Comparison of ENCODE assay signal across 8 mouse cellular contexts in genomic region chr2:32509287-32509686, GRCm38 (mm10). TPM values are rescaled to one million over a fixed set of nuclear protein-coding genes. Genes with fewer than 3 reads are reported as not detected.
DNase-seq lines count a peak whose midpoint lies in the region; TF ChIP-seq lines count a peak whose summit lies in the region.
"Had no signal": no experiment of that assay in that cellular context is flagged by ENCODE, and none has a peak within 500 bp of the region (broad histone marks: within the 10 kb centered on the region; RNA-seq: fewer than 3 reads in every experiment).

No protein-coding gene starts in this region.

- no peaks in the 10 kb centered on the region for H3K36me3 ChIP-seq in kidney, adult 2 months (ENCODE audit: control insufficient read depth, insufficient read depth, low read length)
- no peaks in the 10 kb centered on the region for H3K36me3 ChIP-seq in macrophage (ENCODE audit: inconsistent target)
- H3K36me3 ChIP-seq: neural tube, embryonic 12.5 days had no signal

- H3K4me1 ChIP-seq in kidney, adult 2 months (ENCODE audit: control insufficient read depth, insufficient read depth, low read length) = no peaks in the 10 kb centered on the region

- peak; percentile 45 for DNase-seq in thymus, postnatal 0 days (ENCODE audit: low spot score)
- DNase-seq in thymus, postnatal 4 days = no peak
- DNase-seq in forelimb bud, embryonic 11.5 days (ENCODE audit: low read depth, low spot score) = peak; percentile 79
- DNase-seq in kidney, adult 2 months = peak; percentile 82
- DNase-seq in thymus, adult 18-20 months = no peak
- no peak for DNase-seq in urinary bladder, postnatal 10 days (ENCODE audit: low spot score)

- H3K27me3 ChIP-seq in kidney, adult 2 months (replicated peaks; ENCODE audit: control insufficient read depth, insufficient read depth, low read length) = no peaks in the 10 kb centered on the region
- H3K27me3 ChIP-seq: neural tube, embryonic 12.5 days had no signal

- no peaks in the 10 kb centered on the region for H3K79me2 ChIP-seq in macrophage (ENCODE audit: inconsistent target)

- H3K27ac ChIP-seq in kidney, adult 2 months (ENCODE audit: insufficient read depth, low read depth, low read length) = peak overlapping the region; percentile 63; the same call in 1 of the 2 replicates
- H3K27ac ChIP-seq in macrophage = peak overlapping the region; percentile 1; the same call in 1 of the 2 replicates
- H3K27ac ChIP-seq: neural tube, embryonic 12.5 days had no signal

- TF ChIP-seq CTCF in kidney, adult 2 months (conservative IDR thresholded peaks at IDR 0.05; ENCODE audit: insufficient read depth, insufficient read length, low read depth, low read length) = no peak

- no peak for TF ChIP-seq POLR2A in kidney, adult 2 months (IDR thresholded peaks at IDR 0.05; ENCODE audit: low read depth, low read length)

- no peak overlapping the region for H3K4me3 ChIP-seq in kidney, adult 2 months (ENCODE audit: insufficient read depth, low read depth, low read length)
- H3K4me3 ChIP-seq in macrophage (ENCODE audit: inconsistent target) = no peak overlapping the region
- H3K4me3 ChIP-seq: neural tube, embryonic 12.5 days had no signal

- WGBS in kidney, adult 2 months = 31% methylated on average over 4 of the region's 4 CpGs
- 5% methylated on average over 4 of the region's 4 CpGs for WGBS in macrophage (ENCODE audit: missing documents)

RNA-seq across cellular contexts. Expression of gene Fam102a, which starts 25.8 kb away (rescaled TPM):
- 8.4 and 8.9 TPM in 2 replicates for polyA plus RNA-seq in thymus, postnatal 0 days (2015; fragmentation: Nextera tagmentation; extraction: Ambion mirVana)
- 39.0 and 40.2 TPM in 2 replicates for polyA plus RNA-seq in kidney, adult 2 months (2012; rRNA removed)
- 1 to 10 TPM in 18 of 26 experiments, under 1 TPM in 8; 0.36 to 5.7 (median 1.9) TPM for total RNA-seq in macrophage (2018; cell fraction: chromatin; rRNA removed)
- 1 to 10 TPM; 2.6 to 5.8 (median 4.4) TPM for total RNA-seq in macrophage (2018; cell fraction: cytosol; rRNA removed)
- total RNA-seq in macrophage (2018; cell fraction: nucleus; rRNA removed) = 1 to 10 TPM; 1.4 to 8.5 (median 2.7) TPM
- polyA plus RNA-seq in macrophage (2018) = 3.5 to 9.1 TPM (median 3.9 TPM) in 3 replicates

RNA-seq across cellular contexts. Expression of gene Slc25a25, which starts 58.0 kb away (rescaled TPM):
- polyA plus RNA-seq in thymus, postnatal 0 days (2015; fragmentation: Nextera tagmentation; extraction: Ambion mirVana) = 16.3 and 18.9 TPM in 2 replicates
- 25.3 and 30.6 TPM in 2 replicates for polyA plus RNA-seq in kidney, adult 2 months (2012; rRNA removed)
- total RNA-seq in macrophage (2018; cell fraction: chromatin; rRNA removed) = 100 to 1,000 TPM in 2 of 26 experiments, 10 to 100 TPM in 24; 30.0 to 125 (median 63.2) TPM
- total RNA-seq in macrophage (2018; cell fraction: cytosol; rRNA removed) = 10 to 100 TPM in 25 of 26 experiments, 1 to 10 TPM in 1; 6.7 to 47.1 (median 16.0) TPM
- 10 to 100 TPM; 25.0 to 95.1 (median 35.8) TPM for total RNA-seq in macrophage (2018; cell fraction: nucleus; rRNA removed)
- 7.1 to 13.2 TPM (median 12.2 TPM) in 3 replicates for polyA plus RNA-seq in macrophage (2018)

RNA-seq across cellular contexts. Expression of gene Naif1, which starts 59.0 kb away (rescaled TPM):
- polyA plus RNA-seq in thymus, postnatal 0 days (2015; fragmentation: Nextera tagmentation; extraction: Ambion mirVana) = 5.4 and 6.2 TPM in 2 replicates
- 4.8 and 5.2 TPM in 2 replicates for polyA plus RNA-seq in kidney, adult 2 months (2012; rRNA removed)
- 1 to 10 TPM; 1.4 to 3.6 (median 2.0) TPM for total RNA-seq in macrophage (2018; cell fraction: chromatin; rRNA removed)
- total RNA-seq in macrophage (2018; cell fraction: cytosol; rRNA removed) = 1 to 10 TPM; 2.4 to 5.6 (median 4.5) TPM
- 1 to 10 TPM; 1.4 to 6.3 (median 3.5) TPM for total RNA-seq in macrophage (2018; cell fraction: nucleus; rRNA removed)
- 3.2 to 3.8 TPM (median 3.8 TPM) in 3 replicates for polyA plus RNA-seq in macrophage (2018)

Comparison
In these comparisons a context has a peak if more than half of its experiments do, and no peak if none do; other contexts are left out.
1. DNase-seq: peak in thymus, postnatal 0 days (single experiment), forelimb bud, embryonic 11.5 days (single experiment) and kidney, adult 2 months (single experiment); none in thymus, postnatal 4 days (single experiment), thymus, adult 18-20 months (0 of 2) and urinary bladder, postnatal 10 days (single experiment).